Mouse (Mus musculus): ENCODE results near the gene Ralgapa2. TPM values are rescaled to one million over a fixed set of nuclear protein-coding genes. Genes with fewer than 3 reads are reported as not detected.

Ralgapa2 gene
- polyA plus RNA-seq, 1 experiment = 8.3 TPM

GRCm38 (mm10) chr2:146247576-146247975 lies 264.6 kb downstream of the Ralgapa2 start:
- Histone ChIP-seq H3K27ac (ENCODE audit: insufficient read depth, low read length) (no peak overlapping the region), H3K27me3 (ENCODE audit: control insufficient read depth, insufficient read depth, low read length) (no peaks in the 10 kb centered on the region), H3K4me1 (ENCODE audit: control insufficient read depth, insufficient read depth, insufficient read length) (no peaks in the 10 kb centered on the region), H3K36me3 (ENCODE audit: control insufficient read depth, insufficient read depth, low read length) (peaks cover 4% of the 10 kb centered on the region; the same call in 1 of the 2 replicates), H3K4me3 (ENCODE audit: extremely low read depth, insufficient read depth, insufficient read length) (no peak overlapping the region)
- DNase-seq (ENCODE audit: low read depth in 1 of 2, low spot score in 2 of 2) = no peak
- WGBS = 75% methylated on average over 6 of the region's 6 CpGs
- no peak for TF ChIP-seq POLR2A (IDR thresholded peaks at IDR 0.05; ENCODE audit: low read depth, low read length)
- TF ChIP-seq CTCF (IDR thresholded peaks at IDR 0.05; ENCODE audit: extremely low read depth, insufficient read depth, insufficient read length, insufficient replicate concordance) = no peak

GRCm38 (mm10) chr2:146246409-146247075 lies 265.6 kb downstream of the Ralgapa2 start:
- WGBS = 98% methylated on average over 4 of the region's 4 CpGs
- TF ChIP-seq POLR2A (IDR thresholded peaks at IDR 0.05; ENCODE audit: low read depth, low read length) (no peak), CTCF (IDR thresholded peaks at IDR 0.05; ENCODE audit: extremely low read depth, insufficient read depth, insufficient read length, insufficient replicate concordance) (no peak)
- H3K4me3 ChIP-seq (ENCODE audit: extremely low read depth, insufficient read depth, insufficient read length) = no peak overlapping the region
- H3K27ac ChIP-seq (ENCODE audit: insufficient read depth, low read length) = no peak overlapping the region
- no peaks in the 10 kb centered on the region for H3K27me3 ChIP-seq (ENCODE audit: control insufficient read depth, insufficient read depth, low read length)
- no peak for DNase-seq (ENCODE audit: low read depth in 1 of 2, low spot score in 2 of 2)
- H3K4me1 ChIP-seq (ENCODE audit: control insufficient read depth, insufficient read depth, insufficient read length) = no peaks in the 10 kb centered on the region
- peaks cover 4% of the 10 kb centered on the region; the same call in 1 of the 2 replicates for H3K36me3 ChIP-seq (ENCODE audit: control insufficient read depth, insufficient read depth, low read length)

- TF ChIP-seq CTCF (IDR thresholded peaks at IDR 0.05; ENCODE audit: extremely low read depth, insufficient read depth, insufficient read length, insufficient replicate concordance) (no peak), POLR2A (IDR thresholded peaks at IDR 0.05; ENCODE audit: low read depth, low read length) (no peak)
- H3K27ac ChIP-seq (ENCODE audit: insufficient read depth, low read length) = no peak overlapping the region
- H3K4me1 ChIP-seq (ENCODE audit: control insufficient read depth, insufficient read depth, insufficient read length) = no peaks in the 10 kb centered on the region
- no peaks in the 10 kb centered on the region for H3K27me3 ChIP-seq (ENCODE audit: control insufficient read depth, insufficient read depth, low read length)
- H3K36me3 ChIP-seq (ENCODE audit: control insufficient read depth, insufficient read depth, low read length) = peaks cover 4% of the 10 kb centered on the region; the same call in 1 of the 2 replicates
- DNase-seq (ENCODE audit: low read depth in 1 of 2, low spot score in 2 of 2) = no peak
- WGBS = 84% methylated on average over 7 of the region's 7 CpGs
- H3K4me3 ChIP-seq (ENCODE audit: extremely low read depth, insufficient read depth, insufficient read length) = no peak overlapping the region
Observed at GRCm38 (mm10) chr2:146245401-146245800, 266.7 kb downstream of the Ralgapa2 start.

- Histone ChIP-seq H3K36me3 (ENCODE audit: control insufficient read depth, insufficient read depth, low read length) (peaks cover 4% of the 10 kb centered on the region; the same call in 1 of the 2 replicates), H3K27ac (ENCODE audit: insufficient read depth, low read length) (no peak overlapping the region), H3K4me3 (ENCODE audit: extremely low read depth, insufficient read depth, insufficient read length) (no peak overlapping the region), H3K4me1 (ENCODE audit: control insufficient read depth, insufficient read depth, insufficient read length) (no peaks in the 10 kb centered on the region), H3K27me3 (ENCODE audit: control insufficient read depth, insufficient read depth, low read length) (no peaks in the 10 kb centered on the region)
- 89% methylated on average over 2 of the region's 2 CpGs for WGBS
- TF ChIP-seq CTCF (IDR thresholded peaks at IDR 0.05; ENCODE audit: extremely low read depth, insufficient read depth, insufficient read length, insufficient replicate concordance) (no peak), POLR2A (IDR thresholded peaks at IDR 0.05; ENCODE audit: low read depth, low read length) (no peak)
- DNase-seq (ENCODE audit: low read depth in 1 of 2, low spot score in 2 of 2) = no peak
Observed at GRCm38 (mm10) chr2:146244049-146244448, 268.1 kb downstream of the Ralgapa2 start.

- Histone ChIP-seq H3K27ac (ENCODE audit: insufficient read depth, low read length) (no peak overlapping the region), H3K27me3 (ENCODE audit: control insufficient read depth, insufficient read depth, low read length) (no peaks in the 10 kb centered on the region), H3K4me3 (ENCODE audit: extremely low read depth, insufficient read depth, insufficient read length) (no peak overlapping the region), H3K4me1 (ENCODE audit: control insufficient read depth, insufficient read depth, insufficient read length) (no peaks in the 10 kb centered on the region), H3K36me3 (ENCODE audit: control insufficient read depth, insufficient read depth, low read length) (peaks cover 2% of the 10 kb centered on the region; the same call in 1 of the 2 replicates)
- WGBS = 73% methylated on average over 4 of the region's 4 CpGs
- no peak for TF ChIP-seq CTCF (IDR thresholded peaks at IDR 0.05; ENCODE audit: extremely low read depth, insufficient read depth, insufficient read length, insufficient replicate concordance)
- no peak for TF ChIP-seq POLR2A (IDR thresholded peaks at IDR 0.05; ENCODE audit: low read depth, low read length)
- DNase-seq (ENCODE audit: low read depth in 1 of 2, low spot score in 2 of 2) = no peak
Observed at GRCm38 (mm10) chr2:146239196-146239747, 272.9 kb downstream of the Ralgapa2 start.

- H3K27me3 ChIP-seq (ENCODE audit: control insufficient read depth, insufficient read depth, low read length) = 0 out of 2 replicates have a peak, but pooled peaks cover 1% of the 10 kb centered on the region
- H3K4me1 ChIP-seq (ENCODE audit: control insufficient read depth, insufficient read depth, insufficient read length) = no peaks in the 10 kb centered on the region
- TF ChIP-seq POLR2A (IDR thresholded peaks at IDR 0.05; ENCODE audit: low read depth, low read length) = no peak
- no peak for TF ChIP-seq CTCF (IDR thresholded peaks at IDR 0.05; ENCODE audit: extremely low read depth, insufficient read depth, insufficient read length, insufficient replicate concordance)
- H3K27ac ChIP-seq (ENCODE audit: insufficient read depth, low read length) = no peak overlapping the region
- no peaks in the 10 kb centered on the region for H3K36me3 ChIP-seq (ENCODE audit: control insufficient read depth, insufficient read depth, low read length)
- no peak overlapping the region for H3K4me3 ChIP-seq (ENCODE audit: extremely low read depth, insufficient read depth, insufficient read length)
- no peak for DNase-seq (ENCODE audit: low read depth in 1 of 2, low spot score in 2 of 2)
- 89% methylated on average over 2 of the region's 2 CpGs for WGBS
Observed at GRCm38 (mm10) chr2:146231485-146231884, 280.7 kb downstream of the Ralgapa2 start.

- no peak for DNase-seq (ENCODE audit: low read depth in 1 of 2, low spot score in 2 of 2)
- TF ChIP-seq CTCF (IDR thresholded peaks at IDR 0.05; ENCODE audit: extremely low read depth, insufficient read depth, insufficient read length, insufficient replicate concordance) = no peak
- H3K4me1 ChIP-seq (ENCODE audit: control insufficient read depth, insufficient read depth, insufficient read length) = peaks cover 3% of the 10 kb centered on the region; the same call in 1 of the 2 replicates
- 78% methylated on average over 2 of the region's 2 CpGs for WGBS
- H3K4me3 ChIP-seq (ENCODE audit: extremely low read depth, insufficient read depth, insufficient read length) = no peak overlapping the region
- no peaks in the 10 kb centered on the region for H3K36me3 ChIP-seq (ENCODE audit: control insufficient read depth, insufficient read depth, low read length)
- H3K27me3 ChIP-seq (ENCODE audit: control insufficient read depth, insufficient read depth, low read length) = peaks cover 7% of the 10 kb centered on the region
- H3K27ac ChIP-seq (ENCODE audit: insufficient read depth, low read length) = no peak overlapping the region
Observed at GRCm38 (mm10) chr2:146228435-146228834, 283.7 kb downstream of the Ralgapa2 start.
